Mouse (Mus musculus): ENCODE data around the gene Usf2. TPM values are rescaled to one million over a fixed set of nuclear protein-coding genes. Genes with fewer than 3 reads are reported as not detected.

Gene Usf2
- polyA plus RNA-seq, 1 experiment from 2014 or later = 29.6 TPM

GRCm38 (mm10) chr7:30909773-30910172, 46.8 kb downstream of the Usf2 start:
- Histone ChIP-seq H3K9me3 (replicated peaks; ENCODE audit: control insufficient read depth, low read length, poor library complexity, severe bottlenecking) (no peaks in the 10 kb centered on the region), H3K4me1 (ENCODE audit: control insufficient read depth, insufficient read depth, low read length) (peaks cover 4% of the 10 kb centered on the region; the same call in 1 of the 2 replicates), H3K9ac (ENCODE audit: low read depth, low read length) (no peak overlapping the region), H3K27me3 (ENCODE audit: control insufficient read depth, insufficient read depth, low read depth, low read length) (peaks cover 6% of the 10 kb centered on the region), H3K4me3 (ENCODE audit: low read depth, low read length) (no peak overlapping the region), H3K4me2 (ENCODE audit: low read length) (no peak overlapping the region), H3K27ac (ENCODE audit: low read length) (no peak overlapping the region), H3K36me3 (ENCODE audit: control insufficient read depth, insufficient read depth, low read length) (no peaks in the 10 kb centered on the region)
- no peak for ATAC-seq
- 84% methylated on average over 6 of the region's 6 CpGs for WGBS

- WGBS = 34% methylated on average over 17 of the region's 17 CpGs
- Histone ChIP-seq H3K27me3 (ENCODE audit: control insufficient read depth, insufficient read depth, low read depth, low read length) (peaks cover 6% of the 10 kb centered on the region), H3K27ac (ENCODE audit: low read length) (no peak overlapping the region), H3K9ac (ENCODE audit: low read depth, low read length) (no peak overlapping the region), H3K9me3 (replicated peaks; ENCODE audit: control insufficient read depth, low read length, poor library complexity, severe bottlenecking) (no peaks in the 10 kb centered on the region), H3K4me3 (ENCODE audit: low read depth, low read length) (peak overlapping the region; percentile 35), H3K36me3 (ENCODE audit: control insufficient read depth, insufficient read depth, low read length) (no peaks in the 10 kb centered on the region), H3K4me2 (ENCODE audit: low read length) (peak overlapping the region; percentile 63), H3K4me1 (ENCODE audit: control insufficient read depth, insufficient read depth, low read length) (peaks cover 4% of the 10 kb centered on the region; the same call in 1 of the 2 replicates)
- ATAC-seq = no peak; the same call in none of the 2 replicates
Observed at GRCm38 (mm10) chr7:30908992-30909431, 47.6 kb downstream of the Usf2 start.

- no peaks in the 10 kb centered on the region for H3K9me3 ChIP-seq (replicated peaks; ENCODE audit: control insufficient read depth, low read length, poor library complexity, severe bottlenecking)
- 2% methylated on average over 26 of the region's 26 CpGs for WGBS
- no peaks in the 10 kb centered on the region for H3K36me3 ChIP-seq (ENCODE audit: control insufficient read depth, insufficient read depth, low read length)
- H3K4me2 ChIP-seq (ENCODE audit: low read length) = peak overlapping the region; percentile 63
- peaks cover 4% of the 10 kb centered on the region; the same call in 1 of the 2 replicates for H3K4me1 ChIP-seq (ENCODE audit: control insufficient read depth, insufficient read depth, low read length)
- H3K27ac ChIP-seq (ENCODE audit: low read length) = no peak overlapping the region
- peak overlapping the region; percentile 52; the same call in 1 of the 2 replicates for H3K9ac ChIP-seq (ENCODE audit: low read depth, low read length)
- peak; percentile 68 for ATAC-seq
- H3K27me3 ChIP-seq (ENCODE audit: control insufficient read depth, insufficient read depth, low read depth, low read length) = peaks cover 6% of the 10 kb centered on the region
- H3K4me3 ChIP-seq (ENCODE audit: low read depth, low read length) = peak overlapping the region; percentile 35
Observed at GRCm38 (mm10) chr7:30908277-30908991, 48.2 kb downstream of the Usf2 start.

GRCm38 (mm10) chr7:30904042-30904441, 52.6 kb downstream of the Usf2 start:
- H3K9me3 ChIP-seq (replicated peaks; ENCODE audit: control insufficient read depth, low read length, poor library complexity, severe bottlenecking) = no peaks in the 10 kb centered on the region
- no peak for ATAC-seq
- no peak overlapping the region for H3K4me3 ChIP-seq (ENCODE audit: low read depth, low read length)
- 67% methylated on average over 4 of the region's 4 CpGs for WGBS
- H3K27me3 ChIP-seq (ENCODE audit: control insufficient read depth, insufficient read depth, low read depth, low read length) = peaks cover 6% of the 10 kb centered on the region
- H3K9ac ChIP-seq (ENCODE audit: low read depth, low read length) = no peak overlapping the region
- H3K27ac ChIP-seq (ENCODE audit: low read length) = no peak overlapping the region
- H3K4me2 ChIP-seq (ENCODE audit: low read length) = no peak overlapping the region
- no peaks in the 10 kb centered on the region for H3K36me3 ChIP-seq (ENCODE audit: control insufficient read depth, insufficient read depth, low read length)
- peaks cover 4% of the 10 kb centered on the region; the same call in 1 of the 2 replicates for H3K4me1 ChIP-seq (ENCODE audit: control insufficient read depth, insufficient read depth, low read length)

Other genes with a start within 250 kb of the Usf2 start
- gene Atp4a, start 244.6 kb downstream of the Usf2 start, polyA plus RNA-seq (2015; fragmentation: Nextera tagmentation; extraction: Ambion mirVana) = 1.2 and 2.2 TPM in 2 replicates
- gene Tmem147, start 227.3 kb downstream of the Usf2 start, polyA plus RNA-seq (2015; fragmentation: Nextera tagmentation; extraction: Ambion mirVana) = 233 and 254 TPM in 2 replicates
- gene Gapdhs, start 213.1 kb downstream of the Usf2 start, polyA plus RNA-seq (2015; fragmentation: Nextera tagmentation; extraction: Ambion mirVana) = 1.1 and 1.7 TPM in 2 replicates
- 1.6 and 2.0 TPM in 2 replicates for gene Sbsn, start 205.3 kb downstream of the Usf2 start, polyA plus RNA-seq (2015; fragmentation: Nextera tagmentation; extraction: Ambion mirVana)
- gene Dmkn, start 193.0 kb downstream of the Usf2 start, polyA plus RNA-seq (2015; fragmentation: Nextera tagmentation; extraction: Ambion mirVana) = 2.8 and 3.6 TPM in 2 replicates
- gene Krtdap, start 168.9 kb downstream of the Usf2 start, polyA plus RNA-seq (2015; fragmentation: Nextera tagmentation; extraction: Ambion mirVana) = not detected in 2 replicates
- 0.13 TPM in 1 of 2 replicates, not detected in the other for gene Ffar2, start 133.0 kb downstream of the Usf2 start, polyA plus RNA-seq (2015; fragmentation: Nextera tagmentation; extraction: Ambion mirVana)
- gene Ffar3, start 100.6 kb downstream of the Usf2 start, polyA plus RNA-seq (2015; fragmentation: Nextera tagmentation; extraction: Ambion mirVana) = not detected in 2 replicates
- not detected in 2 replicates for gene Ffar1, start 95.2 kb downstream of the Usf2 start, polyA plus RNA-seq (2015; fragmentation: Nextera tagmentation; extraction: Ambion mirVana)
- gene Cd22, start 76.5 kb downstream of the Usf2 start, polyA plus RNA-seq (2015; fragmentation: Nextera tagmentation; extraction: Ambion mirVana) = 0.06 TPM in 1 of 2 replicates, not detected in the other
- 4.5 and 4.7 TPM in 2 replicates for gene Mag, start 41.9 kb downstream of the Usf2 start, polyA plus RNA-seq (2015; fragmentation: Nextera tagmentation; extraction: Ambion mirVana)
- gene Hamp2, start 32.1 kb downstream of the Usf2 start, polyA plus RNA-seq (2015; fragmentation: Nextera tagmentation; extraction: Ambion mirVana) = not detected in 2 replicates
- not detected in 2 replicates for gene Hamp, start 12.8 kb downstream of the Usf2 start, polyA plus RNA-seq (2015; fragmentation: Nextera tagmentation; extraction: Ambion mirVana)
- gene Lsr, start 16.7 kb upstream of the Usf2 start, polyA plus RNA-seq (2015; fragmentation: Nextera tagmentation; extraction: Ambion mirVana) = 16.7 and 19.0 TPM in 2 replicates
- gene Fam187b, start 17.0 kb upstream of the Usf2 start, polyA plus RNA-seq (2015; fragmentation: Nextera tagmentation; extraction: Ambion mirVana) = 0.60 and 0.84 TPM in 2 replicates
- 19.0 and 24.4 TPM in 2 replicates for gene Fxyd5, start 85.7 kb upstream of the Usf2 start, polyA plus RNA-seq (2015; fragmentation: Nextera tagmentation; extraction: Ambion mirVana)
- 188 and 270 TPM in 2 replicates for gene Fxyd7, start 94.7 kb upstream of the Usf2 start, polyA plus RNA-seq (2015; fragmentation: Nextera tagmentation; extraction: Ambion mirVana)
- 11.2 and 17.3 TPM in 2 replicates for gene Fxyd1, start 100.4 kb upstream of the Usf2 start, polyA plus RNA-seq (2015; fragmentation: Nextera tagmentation; extraction: Ambion mirVana)
- gene Lgi4, start 102.5 kb upstream of the Usf2 start, polyA plus RNA-seq (2015; fragmentation: Nextera tagmentation; extraction: Ambion mirVana) = 0.15 and 0.35 TPM in 2 replicates
- not detected in 2 replicates for gene Fxyd3, start 119.9 kb upstream of the Usf2 start, polyA plus RNA-seq (2015; fragmentation: Nextera tagmentation; extraction: Ambion mirVana)
- gene Hpn, start 158.5 kb upstream of the Usf2 start, polyA plus RNA-seq (2015; fragmentation: Nextera tagmentation; extraction: Ambion mirVana) = 0.21 TPM in 1 of 2 replicates, not detected in the other
- gene Scn1b, start 170.2 kb upstream of the Usf2 start, polyA plus RNA-seq (2015; fragmentation: Nextera tagmentation; extraction: Ambion mirVana) = 7.4 and 12.2 TPM in 2 replicates
- gene Gramd1a, start 199.1 kb upstream of the Usf2 start, polyA plus RNA-seq (2015; fragmentation: Nextera tagmentation; extraction: Ambion mirVana) = 239 and 246 TPM in 2 replicates